Mouse (Mus musculus) intestine, postnatal 0 days (tissue): ENCODE results near the gene Srprb. TPM values are rescaled to one million over a fixed set of nuclear protein-coding genes. Genes with fewer than 3 reads are reported as not detected.

Source experiments
- ATAC-seq: fragments of 200-750 bp; cut with Nextera tagmentation; 2 replicates; pipeline ENCODE4 v1.8.0; 2017; ENCODE audit warnings: mild to moderate bottlenecking, moderate TSS enrichment, moderate library complexity
- H3K27ac ChIP-seq: fragments of 300-500 bp; sonication (generic); 2 replicates; pipeline ENCODE4 v1.5.1; 2014; ENCODE audit warnings: mild to moderate bottlenecking, low read depth, low read length, moderate library complexity
- H3K27me3 ChIP-seq: fragments of 300-500 bp; sonication (generic); replicated peaks from 2 replicates; pipeline ENCODE4 v1.6.1; 2014; ENCODE audit warnings: low read length, mixed read lengths; ENCODE audit not compliant: control insufficient read depth, insufficient read depth
- H3K36me3 ChIP-seq: fragments of 300-500 bp; sonication (generic); 2 replicates; pipeline ENCODE4 v1.6.1; 2014; ENCODE audit warnings: mild to moderate bottlenecking, moderate library complexity; ENCODE audit not compliant: control insufficient read depth, insufficient read depth
- H3K4me1 ChIP-seq: fragments of 300-500 bp; sonication (generic); replicated peaks from 2 replicates; pipeline ENCODE4 v1.6.1; 2014; ENCODE audit warnings: antibody characterized with exemption, low read length, mixed read lengths; ENCODE audit not compliant: control insufficient read depth, insufficient read depth
- H3K4me2 ChIP-seq: fragments of 300-500 bp; sonication (generic); replicated peaks from 2 replicates; pipeline ENCODE4 v1.6.1; 2014; ENCODE audit warnings: low read depth, mild to moderate bottlenecking, moderate library complexity
- H3K4me3 ChIP-seq: fragments of 300-500 bp; sonication (generic); 2 replicates; pipeline ENCODE4 v1.5.1; 2014; ENCODE audit warnings: low read depth, low read length
- H3K9ac ChIP-seq: fragments of 300-500 bp; sonication (generic); 2 replicates; pipeline ENCODE4 v1.6.1; 2014; ENCODE audit warnings: mild to moderate bottlenecking, low read depth, low read length
- H3K9me3 ChIP-seq: fragments of 300-500 bp; sonication (generic); 2 replicates; pipeline ENCODE4 v1.6.1; 2016; ENCODE audit warnings: mixed run types; ENCODE audit not compliant: control insufficient read depth
- CTCF ChIP-seq: sonication (generic); IDR thresholded peaks from 2 replicates; pipeline ENCODE4 v1.5.1; 2016; ENCODE audit warnings: low read depth, mild to moderate bottlenecking, control low read depth, antibody characterized with exemption, moderate library complexity
- WGBS: fragments of 180-500 bp; shearing (Covaris S2); extraction: QIAGEN DNeasy Blood & Tissue Kit; methylation state at CpG from one replicate; pipeline ENCODE4 v1.1.7; 2014; 5-methylcytosine and 5-hydroxymethylcytosine counted together
- polyA plus RNA-seq: library from polyadenylated mRNA; unstranded; fragments of >200 nt; fragmentation: Nextera tagmentation; extraction: Ambion mirVana; gene quantifications from 2 replicates; pipeline ENCODE4 v1.2.1, GENCODE M21; 2015

The Srprb gene
- polyA plus RNA-seq, 1 experiment from 2014 or later = 21.4 TPM

DNA sequence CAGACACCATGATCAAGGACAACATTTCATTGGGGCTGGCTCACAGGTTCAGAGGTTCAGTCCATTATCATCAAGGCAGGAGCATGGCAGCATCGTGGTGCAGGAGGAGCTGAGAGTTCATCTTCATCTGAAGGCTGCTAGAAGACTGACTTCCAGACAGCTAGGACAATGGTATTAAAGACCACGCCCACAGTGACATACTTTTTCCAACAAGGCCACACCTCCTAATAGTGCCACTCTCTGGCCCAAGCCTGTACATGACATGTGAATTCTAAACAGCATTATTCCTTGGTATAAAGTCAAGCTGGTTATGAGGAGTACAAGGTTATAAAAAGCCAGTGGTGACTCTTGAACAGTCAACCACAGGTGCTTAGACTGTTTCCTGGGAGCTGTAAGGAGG is 47.4 kb downstream of the Srprb start:
- 74% methylated on average over 2 of the region's 2 CpGs for WGBS
- Histone ChIP-seq H3K27ac (no peak overlapping the region), H3K9me3 (no peaks in the 10 kb centered on the region), H3K4me3 (no peak overlapping the region), H3K4me2 (no peak overlapping the region), H3K4me1 (no peaks in the 10 kb centered on the region), H3K36me3 (no peaks in the 10 kb centered on the region), H3K9ac (no peak overlapping the region), H3K27me3 (no peaks in the 10 kb centered on the region)
- no peak for TF ChIP-seq CTCF
- no peak for ATAC-seq

DNA sequence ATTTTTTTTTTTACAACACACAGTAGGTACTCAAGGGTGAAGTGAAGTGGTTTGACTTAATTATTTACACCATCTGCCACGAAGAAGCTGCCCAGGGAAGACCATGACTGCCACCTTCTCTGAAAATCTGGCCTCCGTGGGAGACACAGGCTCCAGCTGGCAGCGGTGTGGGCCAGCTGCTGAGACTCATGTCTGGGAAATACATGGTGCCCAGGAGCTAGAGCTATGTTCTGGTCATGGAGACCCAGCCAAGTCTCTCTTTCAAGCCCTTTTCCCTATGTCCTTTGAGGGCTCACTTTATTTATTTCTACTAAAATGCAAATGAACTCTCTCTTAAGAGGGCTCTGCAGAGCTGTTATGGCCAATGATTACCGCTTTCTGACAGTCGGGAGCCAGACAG is 48.7 kb downstream of the Srprb start:
- Histone ChIP-seq H3K4me1 (no peaks in the 10 kb centered on the region), H3K36me3 (no peaks in the 10 kb centered on the region), H3K27ac (no peak overlapping the region), H3K9me3 (no peaks in the 10 kb centered on the region), H3K4me3 (no peak overlapping the region), H3K4me2 (no peak overlapping the region), H3K9ac (no peak overlapping the region), H3K27me3 (no peaks in the 10 kb centered on the region)
- WGBS = 78% methylated on average over 5 of the region's 5 CpGs
- no peak for TF ChIP-seq CTCF
- no peak for ATAC-seq

DNA sequence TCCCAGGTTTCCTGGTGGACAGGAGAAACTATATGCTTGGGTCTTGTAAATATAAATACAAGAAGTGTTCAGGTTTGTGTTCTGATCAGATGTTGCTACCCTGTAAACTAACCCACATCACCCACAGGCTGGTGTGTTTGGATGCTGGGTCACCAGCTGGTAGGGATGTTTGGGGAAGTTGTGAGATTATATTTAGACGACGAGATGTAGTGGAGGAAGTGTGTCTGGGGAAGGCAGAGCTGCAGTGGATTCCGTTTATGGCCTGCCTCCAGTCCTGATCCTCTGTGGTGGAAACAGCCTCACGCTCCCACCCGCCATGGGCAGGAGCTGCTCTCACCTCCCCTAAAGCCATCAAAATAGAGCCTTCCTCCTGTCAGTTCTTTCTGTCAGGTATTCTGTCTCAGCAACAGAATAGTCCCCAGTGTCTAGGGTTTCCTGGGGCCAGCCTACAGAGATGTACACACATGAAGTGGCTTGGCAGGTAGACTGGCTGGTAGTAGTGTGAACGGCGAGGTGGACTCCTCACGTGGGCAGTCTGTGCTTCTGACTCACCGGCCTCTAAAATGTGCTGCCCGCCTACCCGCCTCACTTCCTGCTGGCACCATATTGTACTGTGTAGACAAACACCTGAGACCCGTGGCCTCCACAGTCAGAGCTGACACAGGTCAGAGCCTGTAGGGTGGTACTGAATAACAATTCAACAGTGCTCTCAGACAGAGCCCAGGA is 52.7 kb downstream of the Srprb start:
- Histone ChIP-seq H3K27ac (no peak overlapping the region), H3K9me3 (no peaks in the 10 kb centered on the region), H3K9ac (no peak overlapping the region), H3K4me3 (no peak overlapping the region), H3K36me3 (no peaks in the 10 kb centered on the region), H3K4me1 (no peaks in the 10 kb centered on the region), H3K4me2 (no peak overlapping the region), H3K27me3 (no peaks in the 10 kb centered on the region)
- no peak for TF ChIP-seq CTCF
- ATAC-seq = no peak
- 78% methylated on average over 12 of the region's 12 CpGs for WGBS

DNA sequence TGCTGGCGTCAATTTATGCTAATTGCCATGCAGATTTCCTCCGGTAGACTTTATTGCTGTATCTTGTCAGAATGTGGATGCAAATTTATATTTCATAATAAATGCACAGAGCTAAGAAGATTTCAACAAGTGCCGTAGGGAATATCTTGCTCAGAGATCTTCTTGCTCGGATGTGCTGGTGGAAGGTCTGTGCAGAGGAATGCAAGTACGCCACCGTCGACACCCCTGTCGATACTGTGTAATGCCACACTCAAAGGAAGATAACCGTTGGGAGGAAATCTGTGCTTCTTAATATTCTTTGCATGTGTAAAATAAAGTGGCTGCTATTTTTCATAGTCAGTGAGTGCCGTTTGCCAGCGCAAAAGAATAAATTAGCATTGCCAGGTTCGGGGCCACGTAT is 54.8 kb downstream of the Srprb start:
- 77% methylated on average over 13 of the region's 13 CpGs for WGBS

DNA sequence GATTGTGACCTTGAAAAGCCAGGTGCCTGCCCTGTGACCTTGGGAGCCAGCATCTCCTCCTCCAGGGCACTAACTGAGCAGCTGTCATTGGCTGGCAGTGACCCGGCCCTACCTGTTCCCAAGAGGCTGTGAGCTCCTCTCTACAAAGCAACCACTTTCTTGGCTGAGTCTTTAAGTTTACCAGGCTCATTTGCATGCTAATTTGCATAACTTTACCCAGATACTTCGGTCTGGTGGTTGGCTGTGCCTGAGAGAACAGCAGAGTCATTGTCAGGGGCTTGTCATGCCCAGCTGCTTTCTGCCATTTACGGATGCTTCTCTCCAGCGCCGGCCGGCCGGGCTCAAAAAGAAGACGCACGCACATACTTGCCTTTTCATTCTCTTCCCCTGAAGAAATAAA is 55.2 kb downstream of the Srprb start:
- Histone ChIP-seq H3K9ac (no peak overlapping the region), H3K4me3 (no peak overlapping the region), H3K4me2 (no peak overlapping the region), H3K9me3 (no peaks in the 10 kb centered on the region), H3K4me1 (no peaks in the 10 kb centered on the region), H3K36me3 (no peaks in the 10 kb centered on the region), H3K27ac (no peak overlapping the region), H3K27me3 (no peaks in the 10 kb centered on the region)
- 63% methylated on average over 9 of the region's 9 CpGs for WGBS
- no peak for TF ChIP-seq CTCF
- no peak for ATAC-seq

More for the DNA sequence above, 54.8 kb downstream of the Srprb start:
- H3K4me3 ChIP-seq = no peak overlapping the region
- no peaks in the 10 kb centered on the region for H3K36me3 ChIP-seq
- no peaks in the 10 kb centered on the region for H3K4me1 ChIP-seq
- H3K9ac ChIP-seq = no peak overlapping the region
- no peak overlapping the region for H3K4me2 ChIP-seq
- no peak for TF ChIP-seq CTCF
- no peak overlapping the region for H3K27ac ChIP-seq
- no peak for ATAC-seq
- H3K9me3 ChIP-seq = no peaks in the 10 kb centered on the region
- H3K27me3 ChIP-seq = no peaks in the 10 kb centered on the region

DNA sequence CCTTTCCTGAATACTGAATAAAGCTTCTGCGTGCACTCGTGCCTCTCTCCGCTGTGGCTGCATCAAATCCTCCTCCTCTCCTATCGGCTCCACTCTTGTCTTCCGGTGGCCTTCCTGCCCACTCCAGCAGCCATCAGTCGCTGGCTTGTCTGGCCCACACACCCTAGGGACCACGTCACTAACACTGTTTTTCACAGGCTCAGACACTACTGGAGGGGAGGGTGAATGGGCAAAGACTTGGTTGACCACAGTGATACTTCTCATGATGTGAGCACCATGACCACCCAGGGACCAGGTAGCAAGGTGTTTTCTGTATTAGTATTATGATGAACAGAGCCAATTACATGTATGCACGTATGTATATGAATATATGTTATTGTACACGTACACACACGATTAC is 55.7 kb downstream of the Srprb start:
- H3K36me3 ChIP-seq = no peaks in the 10 kb centered on the region
- no peak overlapping the region for H3K9ac ChIP-seq
- no peak overlapping the region for H3K4me2 ChIP-seq
- H3K4me1 ChIP-seq = no peaks in the 10 kb centered on the region
- no peaks in the 10 kb centered on the region for H3K27me3 ChIP-seq
- no peaks in the 10 kb centered on the region for H3K9me3 ChIP-seq
- no peak overlapping the region for H3K27ac ChIP-seq
- TF ChIP-seq CTCF = no peak
- ATAC-seq = no peak
- H3K4me3 ChIP-seq = no peak overlapping the region
- WGBS = 93% methylated on average over 10 of the region's 10 CpGs
